In genomic region chr12:117047384-117048251, GRCm38 (mm10) we compare ENCODE assay signal across 13 mouse cellular contexts.
A peak's percentile ranks its signal among the peaks of the same experiment; 100 is the strongest.
DNase-seq lines count a peak whose midpoint lies in the region; ATAC-seq lines count a peak whose summit lies in the region.
"Had no signal": no experiment of that assay in that cellular context is flagged by ENCODE, and none has a peak within 500 bp of the region (broad histone marks: within the 10 kb centered on the region; RNA-seq: fewer than 3 reads in every experiment).

No protein-coding gene starts in this region.

- H3K4me3 ChIP-seq in embryonic facial prominence, embryonic 14.5 days (ENCODE audit: low read depth, low read length): no peak overlapping the region
- H3K4me3 ChIP-seq in hindbrain, embryonic 16.5 days (ENCODE audit: low read length): no peak overlapping the region
- H3K4me3 ChIP-seq in neural tube, embryonic 13.5 days: no peak overlapping the region
- no peak overlapping the region for H3K4me3 ChIP-seq in heart, embryonic 11.5 days (ENCODE audit: low read depth, low read length)
- H3K4me3 ChIP-seq: left cerebral cortex, adult 2 months had no signal

- H3K9ac ChIP-seq in embryonic facial prominence, embryonic 14.5 days (ENCODE audit: low read depth, low read length): no peak overlapping the region
- H3K9ac ChIP-seq in hindbrain, embryonic 16.5 days (ENCODE audit: low read depth, low read length): peak overlapping the region; percentile 27; the same call in 1 of the 2 replicates
- peak overlapping the region; percentile 45 for H3K9ac ChIP-seq in neural tube, embryonic 13.5 days
- no peak overlapping the region for H3K9ac ChIP-seq in heart, embryonic 11.5 days (ENCODE audit: low read depth, low read length)
- H3K9ac ChIP-seq: liver, embryonic 14.5 days had no signal

- H3K27me3 ChIP-seq in embryonic facial prominence, embryonic 14.5 days (replicated peaks; ENCODE audit: control insufficient read depth, insufficient read depth, low read length): no peaks in the 10 kb centered on the region
- H3K27me3 ChIP-seq in hindbrain, embryonic 16.5 days (replicated peaks; ENCODE audit: control insufficient read depth, insufficient read depth, low read length): no peaks in the 10 kb centered on the region
- H3K27me3 ChIP-seq in neural tube, embryonic 13.5 days: no peaks in the 10 kb centered on the region
- no peaks in the 10 kb centered on the region for H3K27me3 ChIP-seq in heart, embryonic 11.5 days (ENCODE audit: control insufficient read depth, insufficient read depth, low read length)

- no peaks in the 10 kb centered on the region for H3K36me3 ChIP-seq in embryonic facial prominence, embryonic 14.5 days (ENCODE audit: control insufficient read depth, insufficient read depth, low read length)
- no peaks in the 10 kb centered on the region for H3K36me3 ChIP-seq in hindbrain, embryonic 16.5 days (ENCODE audit: control insufficient read depth, insufficient read depth, low read length)
- no peaks in the 10 kb centered on the region for H3K36me3 ChIP-seq in neural tube, embryonic 13.5 days
- no peaks in the 10 kb centered on the region for H3K36me3 ChIP-seq in heart, embryonic 11.5 days (ENCODE audit: control insufficient read depth, insufficient read depth, low read length)

- H3K27ac ChIP-seq in embryonic facial prominence, embryonic 14.5 days (replicated peaks; ENCODE audit: low read depth, low read length): no peak overlapping the region
- peak overlapping the region; percentile 59 for H3K27ac ChIP-seq in hindbrain, embryonic 16.5 days (ENCODE audit: low read depth, low read length)
- peak overlapping the region; percentile 52 for H3K27ac ChIP-seq in neural tube, embryonic 13.5 days (replicated peaks)
- no peak overlapping the region for H3K27ac ChIP-seq in heart, embryonic 11.5 days (ENCODE audit: low read depth, low read length)
- H3K27ac ChIP-seq: left cerebral cortex, adult 2 months; liver, embryonic 14.5 days had no signal

- 14% methylated on average over 3 of the region's 3 CpGs for WGBS in embryonic facial prominence, embryonic 14.5 days
- 7% methylated on average over 3 of the region's 3 CpGs for WGBS in hindbrain, embryonic 16.5 days
- 1% methylated on average over 3 of the region's 3 CpGs for WGBS in neural tube, embryonic 13.5 days
- WGBS in heart, embryonic 11.5 days (ENCODE audit: insufficient replicate concordance): 12% methylated on average over 3 of the region's 3 CpGs

- intact Hi-C loops in heart, postnatal 36 days (cut with DNase I): no loop called here
- intact Hi-C loops in left cerebral cortex, postnatal 25 days (cut with DNase I): no loop called here

- no peak overlapping the region for H3K4me2 ChIP-seq in embryonic facial prominence, embryonic 14.5 days (ENCODE audit: low read depth, low read length)
- no peak overlapping the region for H3K4me2 ChIP-seq in hindbrain, embryonic 16.5 days (ENCODE audit: low read length)
- no peak overlapping the region for H3K4me2 ChIP-seq in neural tube, embryonic 13.5 days
- no peak overlapping the region for H3K4me2 ChIP-seq in heart, embryonic 11.5 days

- ATAC-seq in embryonic facial prominence, embryonic 14.5 days (ENCODE audit: low read depth): peak; percentile 75
- peak; percentile 59 for ATAC-seq in hindbrain, embryonic 16.5 days
- ATAC-seq in neural tube, embryonic 13.5 days (ENCODE audit: low read depth): peak; percentile 30; the same call in 1 of the 2 replicates
- no peak for ATAC-seq in heart, embryonic 11.5 days (replicated peaks; ENCODE audit: insufficient number of reproducible peaks, low FRiP score, low TSS enrichment)

- H3K4me1 ChIP-seq in embryonic facial prominence, embryonic 14.5 days (ENCODE audit: control insufficient read depth, insufficient read depth, low read length): no peaks in the 10 kb centered on the region
- H3K4me1 ChIP-seq in hindbrain, embryonic 16.5 days (ENCODE audit: control insufficient read depth, insufficient read depth, low read depth, low read length): peaks cover 9% of the 10 kb centered on the region
- peaks cover 23% of the 10 kb centered on the region for H3K4me1 ChIP-seq in neural tube, embryonic 13.5 days (replicated peaks)
- peaks cover 7% of the 10 kb centered on the region for H3K4me1 ChIP-seq in heart, embryonic 11.5 days (ENCODE audit: control insufficient read depth, insufficient read depth, low read length)

- DNase-seq in heart, adult 11 months: peak; percentile 69
- no peak for DNase-seq in heart, postnatal 36 days
- DNase-seq in embryonic facial prominence, embryonic 14.5 days (ENCODE audit: low spot score): no peak
- no peak for DNase-seq in left cerebral cortex, postnatal 25 days (ENCODE audit: low spot score in 2 of 2)
- DNase-seq in cerebellum, postnatal 4 days (ENCODE audit: low spot score in 2 of 2): no peak
- DNase-seq: cerebellum, postnatal 36 days; heart, postnatal 10 days; thymus, postnatal 36 days had no signal

- H3K9me3 ChIP-seq in embryonic facial prominence, embryonic 14.5 days (ENCODE audit: control insufficient read depth, low read length): no peaks in the 10 kb centered on the region
- H3K9me3 ChIP-seq in hindbrain, embryonic 16.5 days (ENCODE audit: control insufficient read depth, low read length): no peaks in the 10 kb centered on the region
- no peaks in the 10 kb centered on the region for H3K9me3 ChIP-seq in neural tube, embryonic 13.5 days
- H3K9me3 ChIP-seq in heart, embryonic 11.5 days (replicated peaks; ENCODE audit: control insufficient read depth, low read length): no peaks in the 10 kb centered on the region

Comparison
In these comparisons a context has a peak if more than half of its experiments do, and no peak if none do; other contexts are left out.
1. H3K27ac ChIP-seq: peak in hindbrain, embryonic 16.5 days (single experiment) and neural tube, embryonic 13.5 days (single experiment); none in embryonic facial prominence, embryonic 14.5 days (single experiment) and heart, embryonic 11.5 days (single experiment).
2. H3K9ac ChIP-seq: peak in hindbrain, embryonic 16.5 days (single experiment) and neural tube, embryonic 13.5 days (single experiment); none in embryonic facial prominence, embryonic 14.5 days (single experiment) and heart, embryonic 11.5 days (single experiment).